Mouse (Mus musculus) liver, embryonic 14.5 days (tissue): ENCODE measurements at regions not wholly inside any gene's neighbourhood (a gene's known extent, or its start where the extent isn't known, plus 50 kb on each side); places are given as distances from the start of the nearest gene placed in this dataset.

Experiments used
- CTCF ChIP-seq: IDR thresholded peaks from 2 replicates; pipeline ENCODE4 v1.5.1; 2016; ENCODE audit warnings: antibody characterized with exemption, low read depth, control low read depth
- EP300 ChIP-seq: IDR thresholded peaks from 2 replicates; pipeline ENCODE4 v1.6.1; 2016; ENCODE audit warnings: antibody characterized with exemption, low read depth

DNA sequence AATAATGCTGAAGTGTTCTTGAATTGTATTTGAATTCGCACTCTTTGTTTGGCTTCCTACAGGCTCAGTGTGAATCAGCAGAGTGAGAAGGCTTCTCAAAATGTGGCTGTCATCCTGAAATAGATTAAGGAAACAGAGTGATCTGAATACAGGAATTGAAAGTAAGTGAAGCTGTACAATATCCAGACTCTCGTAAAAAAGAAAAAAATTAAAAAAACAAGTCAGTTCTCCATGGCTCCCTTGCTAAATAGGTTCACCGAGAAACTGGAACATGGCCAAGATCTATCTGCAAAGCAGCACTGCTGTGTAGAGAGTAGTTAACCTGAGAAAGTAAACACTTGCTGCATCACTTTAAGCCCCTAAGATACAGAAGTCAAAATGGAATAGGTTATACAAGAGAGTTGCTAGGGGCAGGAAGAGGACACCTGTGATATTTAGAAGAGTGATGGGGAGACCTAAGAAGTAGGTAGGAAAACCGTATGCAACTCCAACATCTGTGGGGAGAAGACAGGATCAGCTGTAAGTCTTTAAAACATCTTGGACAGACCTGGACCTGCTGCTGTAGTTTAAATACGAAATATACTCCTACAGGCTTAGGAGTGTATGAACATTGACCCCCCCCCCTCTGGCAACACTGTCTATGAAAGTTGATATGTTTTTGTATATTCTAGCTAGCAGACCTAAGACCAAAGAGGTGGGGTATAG is 423.3 kb downstream of the Basp1 start:
- TF ChIP-seq CTCF (no peak), EP300 (no peak)
